Mouse (Mus musculus) myocyte (in vitro differentiated cells): ENCODE data around the gene Frmd8.

Source experiments
- CEBPB ChIP-seq: IDR thresholded peaks from 2 replicates; pipeline ENCODE4 v1.6.1; 2011; ENCODE audit warnings: mild to moderate bottlenecking, moderate library complexity; ENCODE audit not compliant: poor library complexity, insufficient read depth, severe bottlenecking
- E2F4 ChIP-seq: IDR thresholded peaks from one replicate; pipeline ENCODE4 v1.6.1; 2011; ENCODE audit warnings: mild to moderate bottlenecking, control low read depth, moderate library complexity; ENCODE audit not compliant: insufficient read depth
- MAX ChIP-seq: IDR thresholded peaks from one replicate; pipeline ENCODE4 v1.6.1; 2011; ENCODE audit warnings: low read depth, mild to moderate bottlenecking, control low read depth
- POLR2A ChIP-seq: IDR thresholded peaks from one replicate; pipeline ENCODE4 v1.6.1; 2011; ENCODE audit warnings: low read depth, mild to moderate bottlenecking, control low read depth, moderate library complexity; ENCODE audit not compliant: insufficient read length
- SRF ChIP-seq: IDR thresholded peaks from one replicate; pipeline ENCODE4 v1.6.1; 2011; ENCODE audit warnings: low read depth; ENCODE audit not compliant: control insufficient read depth, insufficient read length

GRCm38 (mm10) chr19:5852035-5852722 lies 22.9 kb downstream of the Frmd8 start:
- TF ChIP-seq POLR2A, result no peak
- no peak for TF ChIP-seq E2F4
- no peak for TF ChIP-seq CEBPB
- TF ChIP-seq MAX, result no peak
- TF ChIP-seq SRF, result no peak
